11 mouse cellular contexts compared by ENCODE assay signal in genomic region chr13:51962191-51962611, GRCm38 (mm10).
A peak's percentile ranks its signal among the peaks of the same experiment; 100 is the strongest.
DNase-seq lines count a peak whose midpoint lies in the region; ATAC-seq and TF ChIP-seq lines count a peak whose summit lies in the region.
"Had no signal": no experiment of that assay in that cellular context is flagged by ENCODE, and none has a peak within 500 bp of the region (broad histone marks: within the 10 kb centered on the region; RNA-seq: fewer than 3 reads in every experiment).

No protein-coding gene starts in this region.

- WGBS in lung, postnatal 0 days, result 45% methylated on average over 8 of the region's 8 CpGs
- WGBS in heart, embryonic 13.5 days, result 59% methylated on average over 8 of the region's 8 CpGs

- peak; percentile 27; the same call in 1 of the 2 replicates for ATAC-seq in lung, postnatal 0 days
- ATAC-seq in heart, embryonic 13.5 days (ENCODE audit: extremely low read depth, insufficient number of reproducible peaks, low FRiP score, low TSS enrichment), result no peak
- ATAC-seq: hindbrain, postnatal 0 days had no signal

- H3ac ChIP-seq in myocyte (ENCODE audit: control insufficient read depth, insufficient read length), result no peak overlapping the region

- peaks cover 20% of the 10 kb centered on the region for H3K4me1 ChIP-seq in lung, postnatal 0 days (ENCODE audit: insufficient read depth, low read depth, low read length)
- H3K4me1 ChIP-seq in heart, embryonic 13.5 days, result peaks cover 46% of the 10 kb centered on the region

- no peaks in the 10 kb centered on the region for H3K27me3 ChIP-seq in lung, postnatal 0 days (replicated peaks; ENCODE audit: insufficient read depth, low read length)
- no peaks in the 10 kb centered on the region for H3K27me3 ChIP-seq in heart, embryonic 13.5 days (replicated peaks)
- no peaks in the 10 kb centered on the region for H3K27me3 ChIP-seq in myocyte (ENCODE audit: control insufficient read depth, insufficient read depth, insufficient read length)
- H3K27me3 ChIP-seq: liver, embryonic 15.5 days had no signal

- peak; percentile 16 for TF ChIP-seq POLR2A in myocyte (IDR thresholded peaks at IDR 0.05; ENCODE audit: insufficient read length, low read depth)

- no peak overlapping the region for H3K4me3 ChIP-seq in lung, postnatal 0 days (ENCODE audit: low read depth, low read length)
- H3K4me3 ChIP-seq in heart, embryonic 13.5 days, result no peak overlapping the region
- H3K4me3 ChIP-seq in myocyte, result no peak overlapping the region
- H3K4me3 ChIP-seq: liver, embryonic 15.5 days had no signal

- peak; percentile 42 for DNase-seq in gastrocnemius, postnatal 14 days
- DNase-seq in gastrocnemius, adult 18-20 months (ENCODE audit: low spot score), result no peak
- DNase-seq in lung, postnatal 0 days (ENCODE audit: low spot score), result peak; percentile 21
- no peak for DNase-seq in lung, postnatal 25 days (ENCODE audit: low spot score)
- no peak for DNase-seq in B cell, adult 2 months
- no peak for DNase-seq in right cerebral cortex, postnatal 4 days
- DNase-seq: cerebellum, adult 11-12 months had no signal

- H3K4me2 ChIP-seq in lung, postnatal 0 days (replicated peaks; ENCODE audit: low read depth, low read length), result no peak overlapping the region
- no peak overlapping the region for H3K4me2 ChIP-seq in heart, embryonic 13.5 days
- H3K4me2 ChIP-seq in myocyte (ENCODE audit: low read depth), result peak overlapping the region; percentile 85
- H3K4me2 ChIP-seq: liver, embryonic 15.5 days had no signal

- H3K27ac ChIP-seq in lung, postnatal 0 days (ENCODE audit: low read length), result peak overlapping the region; percentile 57
- no peak overlapping the region for H3K27ac ChIP-seq in heart, embryonic 13.5 days (replicated peaks)
- H3K27ac ChIP-seq: hindbrain, postnatal 0 days; liver, embryonic 15.5 days had no signal

- H3K79me2 ChIP-seq in myocyte (ENCODE audit: control insufficient read depth, insufficient read depth), result no peaks in the 10 kb centered on the region

- intact Hi-C loops in gastrocnemius, postnatal 14 days (cut with DNase I; ENCODE audit: low total_unique reads), result no loop called here

- TF ChIP-seq EP300 in lung, postnatal 0 days (IDR thresholded peaks at IDR 0.05), result 0 out of 2 replicates have a peak, but pooled peaks have one; percentile 15

- TF ChIP-seq CTCF in lung, postnatal 0 days (IDR thresholded peaks at IDR 0.05), result no peak

- no peaks in the 10 kb centered on the region for H3K36me3 ChIP-seq in lung, postnatal 0 days (ENCODE audit: insufficient read depth, low read length)
- no peaks in the 10 kb centered on the region for H3K36me3 ChIP-seq in heart, embryonic 13.5 days
- no peaks in the 10 kb centered on the region for H3K36me3 ChIP-seq in myocyte (ENCODE audit: control insufficient read depth, insufficient read depth)
- H3K36me3 ChIP-seq: liver, embryonic 15.5 days had no signal

- H3K9ac ChIP-seq in lung, postnatal 0 days (replicated peaks; ENCODE audit: low read depth), result no peak overlapping the region
- H3K9ac ChIP-seq in heart, embryonic 13.5 days, result 0 out of 2 replicates have a peak overlapping the region, but pooled peaks have one; percentile 10
- H3K9ac ChIP-seq: liver, embryonic 15.5 days had no signal

- H3K9me3 ChIP-seq in lung, postnatal 0 days (ENCODE audit: low read length), result no peaks in the 10 kb centered on the region
- H3K9me3 ChIP-seq in heart, embryonic 13.5 days, result no peaks in the 10 kb centered on the region
- H3K9me3 ChIP-seq: liver, embryonic 15.5 days had no signal

TF ChIP-seq in myocyte, 11 proteins besides CTCF, POLR2A, EP300 and RAD21:
- TF ChIP-seq CEBPB (IDR thresholded peaks at IDR 0.05; ENCODE audit: insufficient read depth, poor library complexity, severe bottlenecking) (no peak), MYOG (IDR thresholded peaks at IDR 0.05; ENCODE audit: control insufficient read depth in 1 of 3, insufficient read depth in 1 of 3, insufficient read length in 2 of 3, low read depth in 2 of 3) (peak; percentile 52 to 86 (median 60)), SRF (IDR thresholded peaks at IDR 0.05; ENCODE audit: control insufficient read depth, insufficient read length, low read depth) (peak; percentile 47), MYOD1 (IDR thresholded peaks at IDR 0.05; ENCODE audit: control insufficient read depth in 1 of 3, insufficient read length in 2 of 3, low read depth in 2 of 3) (peak; percentile 10 to 85 (median 70))
TF ChIP-seq in myocyte: peak in this region for 3.

Comparison
In these comparisons a context has a peak if more than half of its experiments do, and no peak if none do; other contexts are left out.
1. DNase-seq: peak in gastrocnemius, postnatal 14 days (single experiment) and lung, postnatal 0 days (single experiment); none in gastrocnemius, adult 18-20 months (single experiment), lung, postnatal 25 days (single experiment), B cell, adult 2 months (0 of 2) and right cerebral cortex, postnatal 4 days (single experiment).